Mouse (Mus musculus) urinary bladder, postnatal 14 days (tissue): Measurements from ENCODE around the gene Hck.

Experiments used
- DNase-seq: peaks from one replicate; pipeline ENCODE4 v3.0.0; 2021; ENCODE audit warnings: low spot score

Gene Hck

DNA sequence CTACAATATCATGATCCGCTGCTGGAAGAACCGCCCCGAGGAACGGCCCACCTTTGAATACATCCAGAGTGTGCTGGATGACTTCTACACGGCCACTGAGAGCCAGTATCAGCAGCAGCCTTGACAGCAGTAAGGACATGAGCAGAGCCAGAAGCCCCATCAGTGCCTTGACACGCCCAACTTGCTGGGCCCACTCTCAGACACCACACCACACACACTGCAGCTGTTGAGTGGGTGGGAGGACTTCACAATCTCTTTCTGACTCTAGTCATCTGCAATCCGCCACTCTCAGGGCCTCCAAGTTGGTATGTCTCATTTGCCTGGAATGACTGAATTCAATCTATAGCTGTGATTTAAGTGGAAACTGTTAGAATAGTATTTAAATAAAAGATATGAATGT is 42.8 kb downstream of the Hck start:
- no peak for DNase-seq

- no peak for DNase-seq
These were observed 43.8 kb downstream of the Hck start for GRCm38 (mm10) chr2:153151926-153152665.

GRCm38 (mm10) chr2:153153033-153153450 is 44.8 kb downstream of the Hck start:
- no peak for DNase-seq

DNA sequence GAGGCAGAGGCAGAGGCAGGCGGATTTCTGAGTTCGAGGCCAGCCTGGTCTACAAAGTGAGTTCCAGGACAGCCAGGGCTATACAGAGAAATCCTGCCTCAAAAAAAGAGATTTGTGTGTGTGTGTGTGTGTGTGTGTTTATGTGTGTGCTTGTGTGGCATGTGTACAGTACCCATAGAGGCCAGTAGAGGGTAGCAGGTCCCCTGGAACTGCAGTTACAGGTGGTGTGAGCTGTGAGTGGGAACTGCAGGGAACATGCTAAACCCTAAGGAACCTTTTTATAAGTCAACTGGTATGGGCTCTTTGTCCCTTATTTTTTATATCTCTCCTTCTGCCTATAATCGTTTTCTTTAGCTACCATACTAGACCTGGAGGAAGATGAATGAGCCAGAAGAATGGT is 49.0 kb downstream of the Hck start:
- DNase-seq, result no peak

DNA sequence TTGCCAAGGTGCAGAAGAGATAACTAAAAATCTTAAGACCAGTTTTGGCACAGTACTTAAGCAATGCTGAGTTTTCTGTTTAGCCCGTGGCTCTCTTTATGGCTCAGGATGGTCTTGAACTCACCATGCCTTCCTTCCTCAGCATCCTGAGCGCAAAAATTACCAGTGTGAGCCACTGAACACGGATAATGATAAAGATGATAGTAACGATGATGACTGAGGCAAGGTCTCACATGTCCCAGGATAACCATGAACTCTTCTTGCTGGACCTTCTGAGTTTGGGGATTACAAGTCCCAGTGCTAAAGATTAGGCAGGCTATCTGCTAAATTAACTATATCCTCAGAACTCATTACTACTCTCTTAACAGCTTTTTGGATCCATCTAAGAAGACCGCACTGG is 51.9 kb downstream of the Hck start:
- DNase-seq, result no peak

- peak; percentile 90 for DNase-seq
These were observed 52.8 kb downstream of the Hck start, which contains the start of gene Tm9sf4 for GRCm38 (mm10) chr2:153160844-153161683. TSS of gene Tm9sf4 (plus strand) at chr2:153161303.

DNA sequence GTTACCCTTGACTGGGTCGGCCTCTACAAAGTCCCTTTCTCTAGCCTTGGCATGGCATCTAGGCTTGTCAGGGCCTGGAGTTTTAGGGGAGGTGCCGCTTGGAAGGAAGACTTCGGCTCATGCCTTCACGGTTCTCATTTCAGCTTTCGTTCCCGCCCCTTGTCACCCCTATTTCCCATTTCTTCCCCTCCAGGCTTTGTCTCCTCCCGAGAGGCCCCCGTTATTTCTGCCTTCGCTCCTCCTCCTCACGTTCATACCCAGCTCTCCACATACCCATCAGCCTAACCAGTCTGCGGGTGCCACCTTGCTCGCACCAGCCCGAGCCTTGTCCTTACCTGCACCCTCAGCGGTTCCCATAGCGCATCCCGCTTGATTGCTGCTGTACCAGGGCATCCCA is 53.4 kb downstream of the Hck start:
- no peak for DNase-seq

DNA sequence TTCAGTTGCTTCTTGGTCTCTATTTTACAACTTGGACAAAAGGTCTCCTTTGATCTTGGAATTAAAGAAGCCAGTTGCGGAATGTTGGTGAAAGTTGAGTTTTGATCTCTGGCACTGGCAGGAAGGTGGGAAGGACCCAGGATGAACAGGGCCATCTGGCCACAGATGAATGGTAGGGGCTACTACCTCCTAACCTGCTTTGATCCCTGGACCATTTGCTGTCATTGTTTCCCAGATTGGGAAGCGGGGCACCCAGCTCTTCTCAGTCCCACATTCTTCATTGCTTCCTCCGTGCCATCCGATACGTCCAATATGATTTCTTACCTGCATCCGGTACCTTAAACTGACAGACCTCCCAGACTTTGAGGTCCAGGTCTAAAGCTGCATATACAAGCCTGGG is 58.9 kb downstream of the Hck start:
- no peak for DNase-seq

DNA sequence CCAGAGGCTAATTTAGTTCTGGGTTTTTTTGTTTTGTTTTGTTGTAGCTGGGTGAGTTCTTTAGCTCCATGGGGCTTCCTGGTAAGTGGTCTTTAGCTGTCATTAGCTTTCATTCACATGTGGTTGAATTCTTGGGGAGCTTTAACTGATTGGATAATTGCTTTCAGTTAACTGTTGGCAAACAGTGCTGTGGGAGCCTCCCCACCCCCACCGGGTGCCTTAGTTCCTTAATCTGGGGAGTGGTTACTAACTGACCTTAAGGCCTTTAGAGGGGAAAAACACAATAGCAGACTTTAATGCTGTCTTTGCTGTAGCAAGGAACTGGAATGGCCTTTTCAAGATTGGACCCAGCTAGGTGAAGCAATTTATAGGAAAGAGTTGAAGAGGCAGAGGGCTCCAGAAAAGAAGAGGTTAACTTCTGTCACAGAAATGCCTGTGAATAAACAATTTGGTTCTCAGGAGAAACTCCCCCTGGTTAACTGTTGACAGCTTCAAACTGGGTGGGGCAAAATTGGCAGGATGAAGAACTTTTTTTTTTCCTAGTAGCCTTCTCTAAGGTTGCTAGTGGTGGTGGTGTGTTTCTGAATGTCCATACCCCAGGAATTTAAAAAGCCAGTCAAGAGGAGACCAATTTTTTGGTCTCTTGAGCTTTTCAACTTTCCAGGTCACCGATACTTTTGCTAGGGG is 60.0 kb downstream of the Hck start:
- DNase-seq, result peak; percentile 13

- no peak for DNase-seq
These were observed 62.4 kb downstream of the Hck start for GRCm38 (mm10) chr2:153170490-153171224.

- no peak for DNase-seq
These were observed 63.7 kb downstream of the Hck start for GRCm38 (mm10) chr2:153171966-153172365.

- no peak for DNase-seq
These were observed 67.8 kb downstream of the Hck start for GRCm38 (mm10) chr2:153175995-153176570.

DNA sequence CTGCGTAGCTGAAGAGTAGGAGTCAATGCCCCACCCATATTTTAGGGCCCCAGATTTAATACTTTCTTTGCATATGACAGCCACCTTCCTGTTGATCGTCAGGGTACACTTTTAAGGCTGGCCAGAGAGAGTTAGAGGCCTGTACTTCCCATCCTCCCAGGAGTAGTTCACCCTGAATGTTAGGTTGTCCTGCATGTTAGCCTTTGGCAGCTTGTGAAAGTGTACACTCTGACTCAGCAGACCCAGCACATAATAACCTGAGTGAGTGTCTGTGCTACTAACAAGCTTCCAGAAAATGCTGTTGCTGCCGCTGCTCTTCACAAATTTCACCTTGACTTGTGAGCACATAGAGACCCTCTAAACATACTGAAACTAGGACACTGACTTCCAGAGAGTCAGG is 68.9 kb downstream of the Hck start:
- DNase-seq, result no peak

DNA sequence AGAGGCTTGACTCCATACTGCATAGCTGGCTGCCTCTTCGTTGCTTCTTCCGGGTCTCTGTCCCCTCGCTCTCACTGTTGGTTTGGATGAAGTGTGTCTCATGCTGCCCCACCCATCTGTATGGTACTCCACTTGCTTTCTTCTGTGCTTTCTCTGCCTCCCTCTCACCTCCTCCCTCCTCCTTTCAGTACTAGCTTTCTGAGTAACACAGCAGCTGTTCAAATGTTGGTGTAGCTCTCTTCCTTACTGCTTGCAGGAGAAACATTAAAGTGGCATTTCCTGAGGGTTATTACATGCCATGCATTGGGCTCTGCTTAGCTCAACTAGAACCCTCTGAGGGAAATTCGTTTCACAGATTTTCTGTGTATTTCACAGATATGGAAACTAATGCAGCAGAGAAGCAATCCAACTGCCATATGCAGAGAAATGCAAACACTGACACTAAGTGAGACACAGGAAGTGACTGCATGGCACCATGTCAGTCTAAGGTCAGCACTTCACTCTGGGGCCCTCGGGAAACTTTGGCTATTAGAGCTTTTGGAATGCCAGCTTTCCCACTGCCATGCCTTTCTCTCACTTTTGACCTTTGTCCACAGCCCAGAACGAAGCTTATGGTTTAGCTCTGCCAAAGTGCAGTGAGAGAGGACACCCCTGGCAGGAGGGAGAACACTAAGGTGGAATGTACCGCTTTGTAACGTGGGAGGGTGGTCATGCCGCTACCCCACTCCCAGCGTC is 71.0 kb downstream of the Hck start:
- no peak for DNase-seq

DNA sequence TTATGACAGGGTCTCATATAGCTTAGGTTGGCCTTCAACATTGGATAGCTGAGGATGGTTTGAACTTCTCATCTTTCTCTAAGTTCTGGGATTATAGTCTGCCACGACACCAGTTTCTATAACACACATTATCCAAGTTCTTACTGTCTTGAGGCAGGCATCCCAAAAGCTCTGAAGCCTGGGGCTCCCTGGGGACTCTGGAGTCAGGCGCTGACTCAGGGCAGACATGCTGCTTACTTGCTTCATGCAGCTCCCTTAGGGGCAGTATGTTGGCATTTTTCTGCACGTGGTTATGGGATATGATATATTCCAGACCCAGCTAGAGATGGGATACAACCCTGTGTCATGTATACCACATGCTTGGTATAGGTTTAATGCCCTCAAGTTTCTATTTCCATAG is 71.7 kb downstream of the Hck start:
- no peak for DNase-seq

GRCm38 (mm10) chr2:153186176-153186591 is 77.9 kb downstream of the Hck start:
- no peak for DNase-seq

GRCm38 (mm10) chr2:153187848-153188247 is 79.6 kb downstream of the Hck start:
- no peak for DNase-seq

- DNase-seq, result no peak
These were observed 83.0 kb downstream of the Hck start for GRCm38 (mm10) chr2:153191242-153191641.

DNA sequence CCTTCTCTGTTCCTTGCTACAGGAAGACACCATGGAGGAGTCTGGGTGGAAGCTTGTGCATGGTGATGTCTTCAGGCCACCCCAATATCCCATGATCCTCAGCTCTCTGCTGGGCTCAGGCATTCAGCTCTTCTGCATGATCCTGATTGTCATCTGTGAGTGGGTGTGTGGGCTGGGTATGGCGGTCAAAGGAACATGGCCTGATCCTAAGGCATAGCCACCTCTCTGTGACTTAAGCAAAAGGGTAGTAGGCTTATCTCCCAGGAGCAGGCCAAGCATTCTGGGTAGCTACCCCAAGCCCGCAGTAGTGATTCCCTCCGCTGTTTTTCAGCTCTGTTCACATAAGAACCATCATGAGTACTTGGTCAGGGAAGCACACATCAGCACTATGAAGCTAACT is 86.0 kb downstream of the Hck start:
- no peak for DNase-seq

DNA sequence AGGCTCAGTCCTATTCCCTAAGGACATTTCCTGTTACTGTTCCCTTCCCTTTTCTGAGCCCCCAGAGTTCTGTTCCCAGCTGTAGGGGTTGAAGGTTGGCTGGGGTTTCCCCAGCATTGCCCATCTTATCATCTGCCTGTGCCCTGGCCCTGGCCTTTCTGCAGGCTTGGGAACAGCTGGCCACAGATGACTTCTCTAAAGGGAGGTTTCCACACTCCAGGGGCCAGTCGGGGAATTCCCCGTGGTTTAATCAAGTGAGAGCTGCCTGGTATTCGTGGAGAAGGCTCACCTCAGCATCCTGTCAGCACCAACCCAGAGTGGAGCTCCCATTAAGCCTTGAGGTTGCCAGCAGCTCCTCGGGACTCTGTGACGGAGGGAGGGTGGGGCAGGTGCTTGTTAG is 90.2 kb downstream of the Hck start:
- no peak for DNase-seq

DNA sequence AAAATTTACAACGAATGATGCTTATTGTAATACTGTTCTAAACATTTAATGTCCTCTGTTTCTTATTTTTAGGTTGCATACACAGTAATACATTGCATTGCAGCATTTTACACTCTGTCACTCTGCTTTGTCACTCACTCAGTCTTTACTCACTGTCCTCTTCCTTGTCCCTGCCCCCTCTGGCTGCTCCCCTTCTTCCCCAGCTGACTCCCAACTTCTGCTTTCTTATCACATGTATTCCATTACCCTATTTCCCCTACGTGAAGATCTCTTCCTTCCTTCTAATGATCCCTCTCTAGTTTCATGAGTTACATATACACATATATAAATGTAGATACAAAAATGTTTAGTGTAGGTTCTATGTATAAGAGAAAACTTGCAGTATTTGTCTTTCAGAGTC is 90.8 kb downstream of the Hck start:
- no peak for DNase-seq
